Comparison of ENCODE assay signal across 24 mouse cellular contexts in the genomic region with DNA sequence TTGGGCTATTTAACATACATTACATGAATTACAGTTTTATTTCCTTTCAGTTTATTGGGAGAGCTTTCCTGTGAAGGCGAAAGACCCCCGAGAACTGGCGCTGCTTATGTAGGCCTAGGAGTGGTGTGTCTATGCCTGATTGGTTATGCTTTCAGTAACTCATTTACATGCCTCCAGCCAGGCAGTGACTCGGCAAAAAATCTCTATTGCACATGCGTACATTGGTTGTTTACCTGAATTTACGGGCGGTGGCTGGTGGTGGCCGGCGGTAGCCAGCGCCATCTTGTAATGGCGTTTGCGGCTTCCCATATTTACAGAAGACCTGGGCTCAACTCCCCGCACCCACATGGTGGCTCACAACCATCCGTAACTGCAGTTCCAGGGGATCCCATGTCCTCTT. TPM values are rescaled to one million over a fixed set of nuclear protein-coding genes. Genes with fewer than 3 reads are reported as not detected.
"Had no signal": no experiment of that assay in that cellular context is flagged by ENCODE, and none has a peak within 500 bp of the region (broad histone marks: within the 10 kb centered on the region; RNA-seq: fewer than 3 reads in every experiment).

No protein-coding gene starts in this region.

- DNase-seq: gastrocnemius, postnatal 14 days; heart, adult 18-20 months; heart, postnatal 10 days; heart, postnatal 4 days; kidney, adult 11 months; kidney, adult 2 months; kidney, adult 9 months; kidney, postnatal 14 days; kidney, postnatal 36 days; left cerebral cortex, postnatal 4 days; lung, adult 18-20 months had no signal

RNA-seq across cellular contexts. Expression of gene Gm20538, which starts 41.5 kb away (rescaled TPM):
- total RNA-seq: gastrocnemius, adult 18-20 months; gastrocnemius, adult 8-10 months; gastrocnemius, postnatal 14 days; gastrocnemius, postnatal 4 days; granulocyte monocyte progenitor cell, adult 5-6 weeks; heart, adult 18-20 months; heart, adult 8-10 months; heart, postnatal 10 days; heart, postnatal 25 days; heart, postnatal 4 days; layer of hippocampus, adult 18-20 months; layer of hippocampus, adult 8-10 months; layer of hippocampus, postnatal 10 days; layer of hippocampus, postnatal 25 days; left cerebral cortex, adult 2 months; left cerebral cortex, postnatal 25 days; left cerebral cortex, postnatal 4 days; liver, adult 2 months had no signal
